Mouse (Mus musculus): ENCODE data around the gene Prlh.

DNA sequence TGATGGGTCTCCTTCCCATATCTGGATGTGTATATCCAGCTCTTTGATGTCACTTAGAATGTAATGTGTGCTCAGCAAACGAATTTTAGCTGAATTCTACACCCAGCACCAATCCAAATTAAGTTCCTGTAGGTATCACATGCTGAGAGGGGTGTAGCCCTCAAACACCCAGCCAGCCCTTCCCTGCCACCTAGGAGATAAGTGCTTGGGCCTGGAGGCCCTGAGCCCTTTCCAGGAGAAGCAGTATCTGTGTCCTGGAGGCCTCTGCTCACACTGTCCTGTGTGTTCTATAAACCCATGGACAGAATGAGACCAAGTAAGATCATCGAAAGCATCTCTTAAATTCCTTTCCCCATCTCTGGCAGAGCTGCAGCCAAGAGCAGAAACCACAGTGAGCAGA is 5.7 kb upstream of the Prlh start:
- no peak for TF ChIP-seq CTCF (IDR thresholded peaks at IDR 0.05)
- TF ChIP-seq POLR2A (IDR thresholded peaks at IDR 0.05; ENCODE audit: insufficient read depth, low read depth, low read length), result no peak
